Mouse (Mus musculus) thymus, postnatal 4 days (tissue): Measurements from ENCODE around the gene Atxn2.
"Not testable (repeated sequence)": the region's sequence is repeated elsewhere in the genome, so short reads cannot be mapped to it uniquely, and the experiment has no call there.

Experiments
- DNase-seq: peaks from one replicate; pipeline ENCODE4 v3.0.0; 2021

The Atxn2 gene

GRCm38 (mm10) chr5:121836692-121837415 is 125.7 kb downstream of the Atxn2 start:
- DNase-seq = peak; percentile 95

GRCm38 (mm10) chr5:121837441-121838340 is 126.6 kb downstream of the Atxn2 start, which contains the start of gene Sh2b3:
Sh2b3 (minus strand) TSS chr5:121837646.
- peak; percentile 72 for DNase-seq

- peak; percentile 68 for DNase-seq
These were observed 127.4 kb downstream of the Atxn2 start for GRCm38 (mm10) chr5:121838341-121839127.

GRCm38 (mm10) chr5:121839128-121839473 is 128.0 kb downstream of the Atxn2 start:
- DNase-seq = no peak

GRCm38 (mm10) chr5:121841516-121841915 is 130.4 kb downstream of the Atxn2 start:
- no peak for DNase-seq

- DNase-seq = no peak
These were observed 130.8 kb downstream of the Atxn2 start for GRCm38 (mm10) chr5:121841973-121842372.

GRCm38 (mm10) chr5:121842665-121843118 is 131.6 kb downstream of the Atxn2 start:
- peak; percentile 94 for DNase-seq

- peak; percentile 72 for DNase-seq
These were observed 132.2 kb downstream of the Atxn2 start for GRCm38 (mm10) chr5:121843138-121843905.

- no peak for DNase-seq
These were observed 134.2 kb downstream of the Atxn2 start for GRCm38 (mm10) chr5:121845361-121845760.

GRCm38 (mm10) chr5:121846322-121846721 is 135.2 kb downstream of the Atxn2 start:
- DNase-seq = no peak

- DNase-seq = not testable (repeated sequence)
These were observed 136.1 kb downstream of the Atxn2 start for GRCm38 (mm10) chr5:121847269-121847668.

GRCm38 (mm10) chr5:121848035-121848519 is 136.9 kb downstream of the Atxn2 start:
- peak; percentile 56 for DNase-seq

- DNase-seq = peak; percentile 95
These were observed 137.6 kb downstream of the Atxn2 start, which contains the start of gene Pheta1 for GRCm38 (mm10) chr5:121848743-121849142. Pheta1 (plus strand) TSS chr5:121848984.

- DNase-seq = no peak
These were observed 138.6 kb downstream of the Atxn2 start for GRCm38 (mm10) chr5:121849478-121850349.

- DNase-seq = no peak
These were observed 142.4 kb downstream of the Atxn2 start for GRCm38 (mm10) chr5:121853368-121854051.

GRCm38 (mm10) chr5:121854768-121855167 is 143.6 kb downstream of the Atxn2 start:
- no peak for DNase-seq

- no peak for DNase-seq
These were observed 145.6 kb downstream of the Atxn2 start for GRCm38 (mm10) chr5:121856740-121857139.

GRCm38 (mm10) chr5:121858427-121858826 is 147.3 kb downstream of the Atxn2 start:
- DNase-seq = no peak

- DNase-seq = no peak
These were observed 150.8 kb downstream of the Atxn2 start for GRCm38 (mm10) chr5:121861964-121862363.

- no peak for DNase-seq
These were observed 153.2 kb downstream of the Atxn2 start for GRCm38 (mm10) chr5:121864330-121864729.
